Mouse (Mus musculus) kidney, adult 2 months (tissue): ENCODE measurements around the gene Lsamp. TPM values are rescaled to one million over a fixed set of nuclear protein-coding genes. Genes with fewer than 3 reads are reported as not detected.
"Not testable (repeated sequence)": the region's sequence is repeated elsewhere in the genome, so short reads cannot be mapped to it uniquely, and the experiment has no call there.

Source experiments
- DNase-seq: peaks from one replicate; pipeline ENCODE4 v3.0.0; 2021
- H3K27ac ChIP-seq: fragments of 200-500 bp; 2 replicates; pipeline ENCODE4 v1.5.1; 2012; ENCODE audit warnings: low read depth, low read length, control low read depth, inconsistent platforms; ENCODE audit not compliant: insufficient read depth
- H3K27me3 ChIP-seq: fragments of 200-500 bp; replicated peaks from 2 replicates; pipeline ENCODE4 v1.6.1; 2012; ENCODE audit warnings: mild to moderate bottlenecking, moderate library complexity, low read length, inconsistent platforms; ENCODE audit not compliant: control insufficient read depth, insufficient read depth
- H3K36me3 ChIP-seq: fragments of 200-500 bp; 2 replicates; pipeline ENCODE4 v1.6.1; 2012; ENCODE audit warnings: mild to moderate bottlenecking, moderate library complexity, low read length, inconsistent platforms; ENCODE audit not compliant: control insufficient read depth, insufficient read depth
- H3K4me1 ChIP-seq: fragments of 200-500 bp; 2 replicates; pipeline ENCODE4 v1.6.1; 2011; ENCODE audit warnings: low read length; ENCODE audit not compliant: control insufficient read depth, insufficient read depth
- H3K4me3 ChIP-seq: fragments of 200-500 bp; 2 replicates; pipeline ENCODE4 v1.5.1; 2011; ENCODE audit warnings: mild to moderate bottlenecking, low read depth, low read length, control low read depth; ENCODE audit not compliant: insufficient read depth
- CTCF ChIP-seq: fragments of 200-500 bp; conservative IDR thresholded peaks from 2 replicates; pipeline ENCODE4 v1.5.1; 2011; ENCODE audit warnings: low read depth, mild to moderate bottlenecking, control low read depth, low read length, moderate library complexity, mixed read lengths; ENCODE audit not compliant: insufficient read depth, insufficient read length
- POLR2A ChIP-seq: fragments of 200-500 bp; IDR thresholded peaks from one replicate; pipeline ENCODE4 v1.6.1; 2011; ENCODE audit warnings: low read depth, low read length, control low read depth
- WGBS: fragments of 180-500 bp; shearing (Covaris S2); methylation state at CpG from one replicate; pipeline ENCODE4 v1.1.7; 2018; 5-methylcytosine and 5-hydroxymethylcytosine counted together
- polyA plus RNA-seq: library from polyadenylated mRNA; depleted of rRNA; stranded (reverse); fragments of >200 nt; gene quantifications from 2 replicates; pipeline ENCODE4 v1.2.3, GENCODE M21; 2012

Gene Lsamp
- polyA plus RNA-seq, 1 experiment, result 0.38 TPM

DNA sequence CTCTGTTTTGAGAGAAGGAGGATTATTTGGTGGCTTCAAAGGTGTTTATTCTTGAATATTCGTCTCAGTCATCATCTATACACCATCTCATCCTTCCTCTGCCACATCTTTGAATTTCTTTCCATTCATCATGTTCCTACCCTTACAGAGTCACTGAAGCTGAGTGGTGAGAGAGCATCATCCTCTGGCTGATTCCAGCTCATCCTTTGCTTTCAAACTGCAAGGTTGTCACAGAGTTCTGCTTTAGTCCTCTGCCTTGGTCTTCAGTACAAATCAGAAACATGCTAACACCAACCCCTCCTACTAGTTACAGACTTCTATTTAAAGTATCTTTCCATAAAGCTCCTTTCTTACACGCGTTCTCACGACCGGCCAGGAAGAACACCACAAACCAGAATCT, 2018.8 kb downstream of the Lsamp start:
- no peak for TF ChIP-seq CTCF
- TF ChIP-seq POLR2A, result no peak
- Histone ChIP-seq H3K36me3 (no peaks in the 10 kb centered on the region), H3K27me3 (no peaks in the 10 kb centered on the region), H3K4me1 (no peaks in the 10 kb centered on the region), H3K4me3 (no peak overlapping the region), H3K27ac (no peak overlapping the region)
- WGBS, result 92% methylated on average over 5 of the region's 5 CpGs
- DNase-seq, result no peak

DNA sequence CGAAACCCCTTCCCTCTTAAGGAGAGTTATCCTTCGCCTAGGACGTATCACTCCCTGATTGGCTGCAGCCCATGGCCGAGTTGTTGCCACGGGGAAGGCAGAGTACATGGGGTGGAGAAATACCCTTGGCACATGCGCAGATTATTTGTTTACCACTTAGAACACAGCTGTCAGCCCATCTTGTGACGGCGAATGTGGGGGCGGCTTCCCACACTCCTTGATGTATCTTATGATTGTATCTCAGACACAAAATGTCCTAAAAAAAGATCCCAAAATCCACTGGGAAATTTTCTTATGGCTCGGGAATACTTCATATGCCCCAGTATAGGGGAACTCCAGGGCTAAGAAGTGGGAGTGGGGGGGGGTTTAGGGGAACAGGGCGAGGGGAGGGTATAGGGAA, 2019.3 kb downstream of the Lsamp start:
- 92% methylated on average over 11 of the region's 11 CpGs for WGBS
- not testable (repeated sequence) for H3K4me1 ChIP-seq, H3K36me3 ChIP-seq, H3K27ac ChIP-seq, H3K4me3 ChIP-seq, DNase-seq, H3K27me3 ChIP-seq

DNA sequence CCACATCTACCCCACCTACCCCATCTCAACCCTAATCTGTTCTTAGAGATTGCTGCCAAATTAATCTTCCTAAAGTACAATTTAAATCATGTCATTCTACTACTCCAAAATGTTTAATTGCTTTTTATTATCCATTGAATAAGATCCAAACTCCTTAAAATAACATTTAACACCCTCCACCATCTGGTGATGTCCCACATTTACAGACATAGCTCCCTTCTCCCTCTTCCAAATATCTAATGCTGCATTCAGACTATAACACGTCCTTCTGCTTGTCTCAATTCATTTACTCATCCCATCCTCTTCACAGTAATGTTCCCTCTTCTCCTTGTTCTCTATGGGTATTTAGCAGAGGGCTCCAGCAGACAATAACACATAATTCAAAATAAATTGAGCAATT, 2020.0 kb downstream of the Lsamp start:
- no peaks in the 10 kb centered on the region for H3K36me3 ChIP-seq
- WGBS, result 64% methylated on average over 1 of the region's 1 CpGs
- no peak overlapping the region for H3K27ac ChIP-seq
- no peak for DNase-seq
- H3K4me1 ChIP-seq, result no peaks in the 10 kb centered on the region
- no peaks in the 10 kb centered on the region for H3K27me3 ChIP-seq
- H3K4me3 ChIP-seq, result no peak overlapping the region
- TF ChIP-seq POLR2A (no peak), CTCF (no peak)

GRCm38 (mm10) chr16:42014937-42015336, 2030.8 kb downstream of the Lsamp start:
- TF ChIP-seq POLR2A, result no peak
- TF ChIP-seq CTCF, result no peak
- H3K27ac ChIP-seq, result no peak overlapping the region
- no peak for DNase-seq
- H3K27me3 ChIP-seq, result no peaks in the 10 kb centered on the region
- no peaks in the 10 kb centered on the region for H3K4me1 ChIP-seq
- H3K4me3 ChIP-seq, result no peak overlapping the region
- no peaks in the 10 kb centered on the region for H3K36me3 ChIP-seq
- 46% methylated on average over 5 of the region's 5 CpGs for WGBS

DNA sequence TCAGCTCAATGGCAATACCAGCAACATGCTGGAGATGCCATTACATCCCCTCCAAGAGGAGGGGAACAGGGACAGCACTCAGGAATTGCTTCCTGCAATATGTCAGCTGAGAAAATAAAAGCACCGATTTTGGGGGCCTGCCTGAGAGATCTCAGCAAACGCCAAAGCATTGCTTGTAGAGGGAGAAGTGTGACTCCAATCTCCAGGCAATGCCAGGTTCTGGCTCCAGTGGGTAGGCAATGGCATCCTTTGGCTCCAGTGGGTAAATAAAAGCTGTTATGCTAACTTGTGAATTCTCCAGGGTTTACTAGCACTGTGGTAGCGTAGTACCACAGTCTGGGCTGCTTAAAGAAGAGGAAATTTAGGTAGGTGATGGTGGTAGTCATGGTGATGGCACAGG, 2031.3 kb downstream of the Lsamp start:
- H3K36me3 ChIP-seq, result no peaks in the 10 kb centered on the region
- H3K4me1 ChIP-seq, result no peaks in the 10 kb centered on the region
- no peaks in the 10 kb centered on the region for H3K27me3 ChIP-seq
- H3K27ac ChIP-seq, result no peak overlapping the region
- no peak for TF ChIP-seq CTCF
- no peak for TF ChIP-seq POLR2A
- no peak for DNase-seq
- H3K4me3 ChIP-seq, result no peak overlapping the region
- 50% methylated on average over 3 of the region's 3 CpGs for WGBS

DNA sequence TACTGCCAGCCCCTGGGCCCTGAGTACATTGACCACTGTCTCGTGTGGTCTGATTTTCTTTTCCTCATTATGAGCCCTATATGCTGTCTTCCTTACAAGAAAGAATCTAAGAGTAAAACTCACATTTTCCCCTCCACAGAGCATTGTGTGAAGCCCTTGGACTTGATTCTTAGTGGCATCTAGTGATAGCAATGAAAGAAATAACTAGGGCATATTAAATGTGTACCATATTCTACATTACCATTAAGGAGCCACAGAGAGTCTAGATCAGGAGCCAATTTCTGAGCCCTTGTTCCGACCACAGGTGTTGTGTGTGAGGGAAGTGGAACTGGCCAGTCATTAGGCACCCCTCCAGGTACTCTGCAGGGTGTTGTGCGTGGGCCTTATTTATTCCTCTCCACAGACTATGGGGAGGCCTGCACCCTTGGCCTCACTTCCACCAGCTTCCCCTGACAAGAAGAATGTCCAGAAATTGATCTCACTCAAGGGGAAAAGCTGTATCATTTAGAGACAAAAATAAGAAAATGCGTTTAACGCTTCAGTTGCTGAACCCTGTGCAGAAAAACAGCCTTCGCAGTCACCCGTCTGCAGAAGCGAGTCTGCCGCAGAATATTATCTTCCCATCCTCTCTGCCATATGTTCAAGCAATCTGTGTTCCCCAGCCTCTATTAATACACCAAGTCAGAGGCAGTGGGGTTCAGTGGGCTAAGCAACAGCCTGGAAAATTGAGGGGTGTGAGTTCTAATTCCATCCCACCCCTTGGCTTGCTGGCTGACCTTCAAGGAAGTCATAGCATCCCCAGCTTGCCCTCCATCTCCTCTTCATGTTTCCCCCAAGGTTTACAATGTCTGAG, 2032.9 kb downstream of the Lsamp start:
- no peaks in the 10 kb centered on the region for H3K36me3 ChIP-seq
- H3K27me3 ChIP-seq, result no peaks in the 10 kb centered on the region
- no peak overlapping the region for H3K4me3 ChIP-seq
- no peak overlapping the region for H3K27ac ChIP-seq
- no peaks in the 10 kb centered on the region for H3K4me1 ChIP-seq
- DNase-seq, result no peak
- no peak for TF ChIP-seq CTCF
- no peak for TF ChIP-seq POLR2A
- 81% methylated on average over 9 of the region's 9 CpGs for WGBS

- Histone ChIP-seq H3K4me3 (no peak overlapping the region), H3K4me1 (no peaks in the 10 kb centered on the region), H3K27ac (no peak overlapping the region), H3K27me3 (no peaks in the 10 kb centered on the region), H3K36me3 (no peaks in the 10 kb centered on the region)
- no peak for DNase-seq
- TF ChIP-seq POLR2A (no peak), CTCF (no peak)
- WGBS, result 52% methylated on average over 1 of the region's 1 CpGs
Observed at GRCm38 (mm10) chr16:42022566-42022965, 2038.4 kb downstream of the Lsamp start.

DNA sequence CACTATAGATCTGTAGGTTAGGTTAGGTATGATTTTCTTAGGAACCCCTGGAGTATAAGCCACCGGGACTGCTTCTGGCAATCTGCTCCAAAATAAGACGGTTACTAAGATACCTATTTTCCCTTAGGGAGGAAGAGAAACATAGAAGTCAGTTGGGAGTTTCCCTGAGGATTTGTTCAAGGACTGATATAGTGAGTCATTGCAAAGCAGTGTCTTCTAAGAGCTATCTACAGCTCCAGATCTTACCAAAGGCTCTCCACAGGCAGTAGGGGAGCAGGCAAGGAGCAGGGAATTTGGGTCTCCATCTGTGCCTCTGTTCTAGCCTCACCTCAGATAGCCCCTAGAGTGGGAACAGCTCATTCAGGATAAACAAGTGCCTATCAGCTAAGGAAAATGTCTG, 2047.9 kb downstream of the Lsamp start:
- Histone ChIP-seq H3K4me3 (no peak overlapping the region), H3K4me1 (no peaks in the 10 kb centered on the region), H3K36me3 (no peaks in the 10 kb centered on the region), H3K27ac (no peak overlapping the region), H3K27me3 (no peaks in the 10 kb centered on the region)
- DNase-seq, result no peak
- TF ChIP-seq POLR2A, result no peak
- TF ChIP-seq CTCF, result no peak
- 85% methylated on average over 2 of the region's 2 CpGs for WGBS
